Mouse (Mus musculus) adipocyte (in vitro differentiated cells): ENCODE data around the gene Atg10.
A peak's percentile ranks its signal among the peaks of the same experiment; 100 is the strongest.
"Not testable (repeated sequence)": the region's sequence is repeated elsewhere in the genome, so short reads cannot be mapped to it uniquely, and the experiment has no call there.

Experiments used
- DNase-seq: peaks from one replicate; pipeline ENCODE4 v3.0.0-alpha.2; 2016; ENCODE audit warnings: low spot score

Gene Atg10

GRCm38 (mm10) chr13:91223587-91224437 is at the start of gene Atg10:
Gene Atg10, minus strand, starts transcription at chr13:91223968.
- peak; percentile 89 for DNase-seq

GRCm38 (mm10) chr13:91252406-91252805 is 28.6 kb upstream of the Atg10 start:
- no peak for DNase-seq

- DNase-seq, result no peak
Measured at GRCm38 (mm10) chr13:91251636-91252035, 27.9 kb upstream of the Atg10 start.

GRCm38 (mm10) chr13:91250050-91250449 is 26.3 kb upstream of the Atg10 start:
- not testable (repeated sequence) for DNase-seq

- no peak for DNase-seq
Measured at GRCm38 (mm10) chr13:91246472-91246871, 22.7 kb upstream of the Atg10 start.

- DNase-seq, result peak; percentile 51
Measured at GRCm38 (mm10) chr13:91237976-91238375, 14.2 kb upstream of the Atg10 start.

- no peak for DNase-seq
Measured at GRCm38 (mm10) chr13:91236884-91237283, 13.1 kb upstream of the Atg10 start.

- DNase-seq, result peak; percentile 61
Measured at GRCm38 (mm10) chr13:91224438-91224814, 658 bp upstream of the Atg10 start.

GRCm38 (mm10) chr13:91223063-91223462 is 705 bp downstream of the Atg10 start:
- DNase-seq, result peak; percentile 9

- no peak for DNase-seq
Measured at GRCm38 (mm10) chr13:91221696-91222095, 2.1 kb downstream of the Atg10 start.

GRCm38 (mm10) chr13:91217691-91218090 is 6.1 kb downstream of the Atg10 start:
- no peak for DNase-seq

- DNase-seq, result no peak
Measured at GRCm38 (mm10) chr13:91216656-91217205, 7.0 kb downstream of the Atg10 start.

GRCm38 (mm10) chr13:91212958-91213357 is 10.8 kb downstream of the Atg10 start:
- DNase-seq, result no peak

- no peak for DNase-seq
Measured at GRCm38 (mm10) chr13:91206237-91206636, 17.5 kb downstream of the Atg10 start.

- DNase-seq, result no peak
Measured at GRCm38 (mm10) chr13:91202564-91202963, 21.2 kb downstream of the Atg10 start.

GRCm38 (mm10) chr13:91187378-91188234 is 36.2 kb downstream of the Atg10 start:
- no peak for DNase-seq

- no peak for DNase-seq
Measured at GRCm38 (mm10) chr13:91185248-91185867, 38.4 kb downstream of the Atg10 start.

GRCm38 (mm10) chr13:91184226-91184625 is 39.5 kb downstream of the Atg10 start:
- DNase-seq, result no peak

GRCm38 (mm10) chr13:91180364-91180763 is 43.4 kb downstream of the Atg10 start:
- no peak for DNase-seq

- no peak for DNase-seq
Measured at GRCm38 (mm10) chr13:91179174-91179899, 44.4 kb downstream of the Atg10 start.

GRCm38 (mm10) chr13:91178428-91179160 is 45.2 kb downstream of the Atg10 start:
- no peak for DNase-seq
